Mouse (Mus musculus) inflammation-experienced regulatory T-cells, adult 6 months (primary cell): ENCODE measurements around the gene Abhd14a. TPM values are rescaled to one million over a fixed set of nuclear protein-coding genes. Genes with fewer than 3 reads are reported as not detected.

ENCODE experiments used
- ATAC-seq: one replicate; pipeline ENCODE4 v1.8.0; 2017
- polyA plus RNA-seq, 3 experiments: library from polyadenylated mRNA; unstranded; fragments of 100-300 nt; shearing (Covaris generic); gene quantifications; one replicate each; pipeline ENCODE4 v1.2.1; 2017

Abhd14a gene
- polyA plus RNA-seq, 3 experiments from 2014 or later = 8.1 to 14.9 (median 14.4) TPM

DNA sequence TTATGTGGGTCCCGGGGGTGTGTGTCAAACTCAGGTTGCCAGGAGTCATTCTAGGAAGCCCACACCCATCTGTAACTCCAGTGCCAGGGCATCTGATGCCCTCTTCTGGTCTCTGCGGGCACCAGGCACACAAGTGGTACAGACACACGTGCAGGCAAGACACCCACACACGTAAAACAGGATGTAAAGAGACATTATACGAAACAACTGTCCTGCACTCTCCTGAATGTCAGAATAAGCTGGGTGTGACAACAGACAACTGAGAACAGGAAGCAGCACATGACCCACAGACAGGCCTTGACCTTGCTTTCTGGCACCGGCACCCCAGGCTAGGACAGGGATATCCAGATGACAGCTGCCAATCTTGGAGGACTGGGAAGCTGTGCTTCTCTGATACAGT lies 21.8 kb upstream of the Abhd14a start:
- peak; percentile 58 for ATAC-seq

DNA sequence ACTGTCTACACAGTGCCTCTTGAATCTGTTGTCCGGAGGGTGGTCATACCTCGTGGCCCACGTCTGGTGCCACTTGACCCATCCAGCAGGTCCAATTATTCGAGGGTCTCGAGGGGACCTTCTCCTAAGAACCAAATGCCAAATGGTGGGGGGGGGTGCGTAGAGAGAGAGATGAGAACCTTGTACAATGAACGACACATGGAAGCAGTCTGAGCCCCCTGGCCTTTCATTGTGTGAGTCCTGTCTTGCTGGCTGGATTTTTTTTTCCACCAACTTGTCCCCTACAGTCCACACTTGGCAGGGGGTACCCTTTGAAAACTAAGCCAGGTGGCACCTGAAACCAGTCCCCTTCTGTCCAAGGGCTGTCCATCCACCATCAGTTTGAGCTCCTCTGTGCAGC lies 20.3 kb upstream of the Abhd14a start:
- no peak for ATAC-seq

DNA sequence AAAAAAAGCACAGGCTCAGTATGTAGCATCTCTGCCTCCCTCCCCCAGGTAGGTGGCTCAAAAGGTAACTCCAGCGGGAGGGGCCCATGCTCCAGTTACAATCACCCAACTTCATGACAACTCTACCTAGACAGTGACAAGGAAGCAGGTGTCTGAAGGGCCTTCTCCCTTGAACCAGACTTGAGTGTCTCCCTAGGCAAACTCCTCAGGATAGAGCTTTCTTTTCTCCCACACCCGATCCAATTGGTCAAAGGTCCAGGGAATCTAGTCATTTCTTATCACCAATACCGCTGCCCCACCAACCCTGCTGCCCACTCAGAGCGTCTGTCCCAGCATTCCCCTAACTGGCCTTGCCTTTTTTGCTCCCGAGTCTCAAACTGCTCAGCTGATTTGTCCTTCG lies 19.2 kb upstream of the Abhd14a start:
- ATAC-seq = no peak

GRCm38 (mm10) chr9:106465571-106466200 lies 18.2 kb upstream of the Abhd14a start, which contains the start of gene Gpr62:
Gene Gpr62 (minus strand): TSS chr9:106465938.
- ATAC-seq = no peak

DNA sequence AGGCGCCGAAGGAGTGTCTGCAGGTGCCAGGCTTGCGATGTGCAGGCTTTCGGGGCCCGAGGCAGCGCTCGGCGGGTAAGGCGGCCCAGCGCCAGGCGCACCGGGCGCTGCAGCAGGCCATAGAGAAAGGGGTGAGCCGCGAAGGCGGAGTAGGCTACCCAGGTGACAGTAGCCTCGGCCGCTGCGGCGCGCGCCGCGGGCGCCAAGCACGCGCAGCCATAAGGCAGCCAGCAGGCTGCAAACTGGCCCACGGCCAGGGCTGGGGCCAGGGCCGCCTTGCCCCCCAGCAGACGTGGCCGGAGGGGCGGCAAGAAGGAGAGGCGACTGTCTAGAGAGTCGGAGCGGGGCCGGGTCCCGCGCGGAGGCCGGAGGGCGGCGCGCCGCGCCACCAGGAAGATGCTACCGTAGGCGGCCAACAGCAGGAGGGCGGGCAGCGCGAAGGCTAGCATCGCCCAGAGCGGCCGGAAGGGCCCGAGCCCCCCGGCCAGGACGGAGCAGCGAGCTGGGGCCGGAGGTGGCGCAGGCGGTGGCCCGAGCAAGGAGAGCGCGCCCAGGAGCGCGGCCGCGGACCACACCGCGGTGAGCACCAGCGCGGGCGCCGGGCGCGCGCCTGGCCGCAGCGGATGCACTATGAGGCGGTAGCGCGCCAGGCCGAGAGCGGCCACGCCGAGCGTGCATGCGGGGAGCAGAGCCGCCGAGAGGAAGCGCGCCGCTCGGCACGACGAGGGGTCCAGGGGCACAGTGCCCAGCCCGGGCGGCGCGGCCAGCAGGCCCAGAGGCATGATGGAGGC lies 17.5 kb upstream of the Abhd14a start:
- peak; percentile 44 for ATAC-seq

GRCm38 (mm10) chr9:106463122-106464063 lies 15.9 kb upstream of the Abhd14a start:
- ATAC-seq = no peak

GRCm38 (mm10) chr9:106462430-106462800 lies 14.9 kb upstream of the Abhd14a start:
- ATAC-seq = no peak

GRCm38 (mm10) chr9:106461641-106462429 lies 14.4 kb upstream of the Abhd14a start:
- no peak for ATAC-seq

DNA sequence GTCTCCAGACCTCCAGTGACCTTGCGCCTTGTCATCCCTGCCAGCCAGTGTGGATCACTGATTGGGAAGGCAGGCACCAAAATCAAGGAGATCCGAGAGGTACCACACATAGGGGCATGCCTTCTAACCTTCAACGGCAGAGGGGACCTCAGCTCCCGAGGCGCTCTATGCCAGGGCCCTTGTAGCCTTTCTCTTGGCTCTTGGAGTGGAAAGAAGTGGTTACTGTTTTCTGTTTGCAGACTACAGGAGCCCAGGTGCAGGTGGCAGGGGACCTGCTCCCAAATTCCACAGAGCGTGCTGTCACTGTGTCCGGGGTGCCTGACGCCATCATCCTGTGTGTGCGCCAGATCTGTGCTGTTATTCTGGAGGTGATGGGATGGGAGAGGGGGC lies 13.5 kb upstream of the Abhd14a start:
- no peak for ATAC-seq

DNA sequence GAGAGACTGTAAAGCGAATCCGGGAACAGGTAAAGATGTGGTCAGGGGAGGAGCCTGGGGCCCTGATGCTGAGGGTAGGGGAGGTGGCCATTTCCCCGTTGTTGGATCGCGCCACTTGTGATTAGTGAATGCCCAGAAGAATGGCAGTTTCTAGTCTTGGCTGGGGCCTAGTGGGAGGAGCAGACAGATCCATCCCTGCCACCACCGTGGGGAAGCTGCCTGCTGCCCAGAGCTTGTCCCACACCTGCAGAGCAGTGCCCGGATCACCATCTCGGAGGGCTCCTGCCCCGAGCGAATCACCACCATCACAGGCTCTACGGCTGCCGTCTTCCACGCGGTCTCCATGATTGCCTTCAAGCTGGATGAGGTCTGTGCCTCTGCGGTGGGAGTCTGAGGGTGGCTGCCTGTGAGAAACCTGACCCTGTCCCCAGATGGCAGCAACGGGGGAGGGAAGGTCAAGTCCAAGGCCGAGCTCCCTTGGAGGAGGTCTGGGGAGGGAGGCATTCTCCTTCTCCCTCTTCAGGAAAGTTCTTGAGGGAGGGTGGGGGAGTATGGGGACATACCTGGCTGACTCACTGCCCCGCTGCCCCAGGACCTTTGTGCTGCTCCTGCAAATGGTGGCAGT lies 13.0 kb upstream of the Abhd14a start:
- ATAC-seq = no peak

- no peak for ATAC-seq
Observed at GRCm38 (mm10) chr9:106459946-106460345, 12.5 kb upstream of the Abhd14a start.

- no peak for ATAC-seq
Observed at GRCm38 (mm10) chr9:106457920-106458319, 10.4 kb upstream of the Abhd14a start.

DNA sequence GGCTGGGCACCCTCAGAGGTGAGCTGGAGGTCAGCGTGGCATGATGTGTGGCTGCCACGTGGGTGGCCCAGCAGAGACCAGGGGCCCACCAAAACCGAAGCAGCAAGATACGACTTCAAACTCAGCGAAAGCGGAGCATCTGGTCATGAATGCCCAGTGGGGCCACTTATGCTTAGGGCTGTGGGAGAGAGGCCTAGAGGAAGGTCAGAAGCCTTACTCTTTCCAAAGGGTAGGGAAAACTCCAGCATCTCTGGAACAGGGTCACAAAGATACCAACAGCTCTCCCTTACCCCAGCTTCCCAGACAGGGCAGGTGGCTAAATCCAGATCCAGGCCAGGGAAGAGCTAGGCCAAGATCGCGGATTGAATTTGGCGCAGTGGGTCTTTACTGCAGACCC lies 9.7 kb upstream of the Abhd14a start:
- ATAC-seq = no peak

DNA sequence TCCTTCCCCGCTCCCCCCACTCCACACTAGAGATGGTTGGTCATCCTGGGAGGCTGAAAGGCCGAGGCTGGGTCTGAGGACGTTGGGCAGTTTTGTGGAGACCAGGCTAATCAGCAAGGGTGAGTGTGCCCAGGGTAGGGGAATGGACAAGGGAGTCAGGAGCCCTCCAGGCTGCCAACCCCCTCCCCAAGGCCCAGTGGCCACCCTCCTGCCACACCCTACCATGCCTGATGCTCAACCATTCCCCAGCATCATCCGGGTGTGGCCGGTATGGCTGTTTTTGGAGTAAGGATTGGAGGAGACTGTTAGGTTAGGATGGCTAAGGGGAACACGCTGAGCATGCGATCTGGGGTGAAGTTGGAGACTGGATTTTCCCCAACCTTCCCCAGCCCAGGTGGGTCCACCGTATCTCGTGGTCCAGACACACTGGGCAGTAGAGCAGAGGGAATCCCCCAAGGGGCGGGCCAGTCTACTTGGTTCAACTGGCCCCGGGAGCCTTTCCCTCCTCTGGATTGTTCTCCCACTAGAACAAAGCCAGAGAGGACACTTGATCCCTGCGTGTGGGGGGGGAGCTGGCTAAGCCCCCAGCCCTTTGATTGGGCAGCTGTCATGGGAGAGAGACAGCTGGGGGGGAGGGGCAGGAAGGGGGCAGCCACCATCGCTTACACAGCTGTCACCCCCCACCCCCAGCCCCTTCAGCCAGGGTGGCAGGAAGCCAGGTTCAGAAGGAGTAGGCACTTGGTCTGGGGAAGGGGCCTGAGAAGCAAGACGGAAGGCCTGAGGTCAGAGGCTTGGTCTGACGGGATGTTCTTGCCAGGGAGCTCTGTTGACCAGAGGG lies 9.1 kb upstream of the Abhd14a start:
- no peak for ATAC-seq

DNA sequence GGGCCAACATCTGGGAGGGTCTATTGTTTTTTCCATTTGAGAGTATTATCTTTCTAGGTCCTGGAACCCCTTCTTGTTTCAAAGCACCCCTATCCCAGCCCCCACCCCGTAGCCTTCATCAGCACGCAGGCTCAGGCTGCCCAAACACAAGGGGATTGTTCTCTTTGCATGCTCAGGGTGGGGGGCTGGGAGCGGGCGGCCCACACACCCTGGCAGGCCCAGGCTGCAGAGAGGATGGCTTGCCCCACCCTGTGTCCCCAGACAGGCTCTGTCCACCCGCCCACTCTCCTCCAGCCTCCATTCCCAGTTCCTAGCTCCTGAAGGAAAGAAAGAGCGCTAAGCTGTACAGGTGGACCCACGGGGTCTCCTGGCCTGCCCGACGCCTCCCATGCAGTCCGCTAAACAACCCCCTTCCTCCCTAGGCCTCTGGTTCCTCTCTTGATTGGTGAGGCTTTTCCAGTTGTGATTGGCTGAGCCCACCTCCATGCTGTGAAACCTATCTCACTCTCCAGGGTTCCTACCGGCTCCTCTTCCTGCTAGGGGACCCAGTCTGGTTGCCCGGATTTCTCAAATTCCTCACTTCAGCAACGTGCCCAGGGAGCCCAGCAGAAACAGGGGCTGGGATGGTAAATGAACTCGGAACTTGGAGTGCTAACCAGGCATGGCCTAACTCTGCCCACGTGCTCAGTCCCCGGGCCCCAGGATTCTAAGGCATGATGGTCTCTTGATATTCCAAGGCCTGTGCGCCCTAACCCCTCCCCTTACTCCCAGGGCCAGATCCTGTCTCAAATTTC lies 7.6 kb upstream of the Abhd14a start:
- ATAC-seq = no peak

GRCm38 (mm10) chr9:106454071-106454761 lies 6.7 kb upstream of the Abhd14a start:
- ATAC-seq = no peak

DNA sequence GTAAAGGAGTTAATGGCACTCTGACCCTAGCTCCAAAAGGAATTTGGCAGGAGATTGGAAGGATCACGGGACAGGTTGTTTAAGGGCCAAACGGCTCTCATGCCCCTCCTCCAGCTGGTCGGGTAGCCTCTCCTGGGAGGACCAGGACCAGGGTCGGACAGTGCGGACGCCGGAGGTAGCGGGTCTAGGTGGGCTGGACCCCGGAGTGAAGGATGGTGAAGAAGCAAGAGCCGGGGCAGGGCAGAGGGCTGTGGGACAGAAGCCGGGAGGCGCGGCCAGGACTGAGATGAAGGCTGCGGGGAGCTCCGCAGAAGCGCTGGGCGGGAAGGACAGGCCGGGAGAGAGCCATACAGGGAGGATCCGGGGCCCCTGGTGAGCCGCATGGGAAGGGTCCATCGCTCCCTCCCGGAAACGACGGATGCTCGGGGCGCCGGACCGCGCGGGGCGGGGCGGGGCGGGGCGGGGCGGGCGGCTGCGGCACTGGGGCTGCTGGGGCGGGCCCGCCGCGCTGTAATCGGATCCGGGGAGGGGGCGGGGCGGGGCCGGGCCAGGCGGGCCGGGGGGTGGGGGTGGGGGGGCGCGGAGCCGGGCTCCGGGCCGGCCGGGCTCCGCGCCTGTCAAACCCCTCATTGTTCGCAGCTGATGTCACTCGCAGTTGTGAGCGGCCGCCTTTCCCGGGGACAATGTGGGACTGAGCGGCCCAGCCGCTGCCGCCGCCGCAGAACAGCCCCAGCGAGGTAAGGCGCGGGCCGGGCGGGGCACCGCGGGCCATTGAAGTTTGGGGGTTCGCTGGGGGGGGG lies 6.0 kb upstream of the Abhd14a start, which contains the start of gene Pcbp4:
Gene Pcbp4 (plus strand): TSS at position 21 of the 800 bp plus-strand sequence.
- peak; percentile 65 for ATAC-seq

GRCm38 (mm10) chr9:106452821-106453220 lies 5.3 kb upstream of the Abhd14a start:
- ATAC-seq = no peak
